In the genomic region with DNA sequence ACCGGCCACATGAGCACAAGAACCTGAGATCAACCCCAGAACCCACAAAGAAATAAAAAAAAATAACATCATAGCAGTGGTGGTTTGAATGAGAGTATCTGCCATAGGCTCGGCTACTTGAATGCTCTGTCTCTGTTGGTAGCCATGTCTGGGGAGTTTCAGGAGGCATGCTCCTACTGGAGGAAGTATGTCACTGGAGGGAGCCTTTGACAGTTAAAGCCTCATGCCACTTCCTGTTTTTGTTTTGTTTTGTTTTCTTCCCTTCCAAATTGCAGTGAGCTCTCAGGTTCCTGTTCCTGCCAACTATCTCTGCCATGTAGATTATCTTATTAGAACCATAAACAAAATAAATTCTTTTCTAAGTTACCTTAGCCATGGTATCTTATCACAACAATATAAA, we compare ENCODE assay signal across 12 mouse cellular contexts.
"Had no signal": no experiment of that assay in that cellular context is flagged by ENCODE, and none has a peak within 500 bp of the region (broad histone marks: within the 10 kb centered on the region; RNA-seq: fewer than 3 reads in every experiment).

No protein-coding gene starts in this region.

- ATAC-seq: inflammation-experienced regulatory T-cells, adult 6 months; intestine, embryonic 15.5 days; liver, embryonic 12.5 days had no signal

- H3K4me1 ChIP-seq: heart, embryonic 15.5 days; limb, embryonic 15.5 days; liver, embryonic 12.5 days had no signal

- H3K27ac ChIP-seq: heart, adult 2 months; heart, embryonic 13.5 days; heart, embryonic 15.5 days; hindbrain, embryonic 13.5 days; hindbrain, embryonic 15.5 days; intestine, embryonic 15.5 days; left cerebral cortex, adult 2 months; limb, embryonic 13.5 days; limb, embryonic 15.5 days; liver, embryonic 12.5 days; liver, embryonic 14.5 days had no signal

- H3K36me3 ChIP-seq: heart, embryonic 13.5 days; heart, embryonic 15.5 days; hindbrain, embryonic 13.5 days; hindbrain, embryonic 15.5 days; intestine, embryonic 15.5 days; limb, embryonic 13.5 days; limb, embryonic 15.5 days; liver, embryonic 12.5 days had no signal

- H3K4me3 ChIP-seq: heart, adult 2 months; heart, embryonic 13.5 days; heart, embryonic 15.5 days; hindbrain, embryonic 13.5 days; hindbrain, embryonic 15.5 days; intestine, embryonic 15.5 days; left cerebral cortex, adult 2 months; limb, embryonic 13.5 days; limb, embryonic 15.5 days; liver, embryonic 12.5 days had no signal

- H3K9me3 ChIP-seq: heart, embryonic 13.5 days; heart, embryonic 15.5 days; hindbrain, embryonic 13.5 days; hindbrain, embryonic 15.5 days; intestine, embryonic 15.5 days; limb, embryonic 15.5 days; liver, embryonic 12.5 days had no signal

- H3K27me3 ChIP-seq: heart, embryonic 13.5 days; heart, embryonic 15.5 days; hindbrain, embryonic 13.5 days; hindbrain, embryonic 15.5 days; intestine, embryonic 15.5 days; limb, embryonic 13.5 days; limb, embryonic 15.5 days; liver, embryonic 12.5 days had no signal
